Mouse (Mus musculus) embryonic fibroblast, embryonic 13.5 days (primary cell): ENCODE data around the gene Prss43.

ENCODE experiments used
- CTCF ChIP-seq: IDR thresholded peaks from 2 replicates; pipeline ENCODE4 v1.5.1; 2011; ENCODE audit warnings: mild to moderate bottlenecking, control low read depth, low read length, moderate library complexity, borderline replicate concordance; ENCODE audit not compliant: insufficient read depth
- POLR2A ChIP-seq: IDR thresholded peaks from 2 replicates; pipeline ENCODE4 v1.6.1; 2011; ENCODE audit warnings: low read depth, mild to moderate bottlenecking, control low read depth, low read length, moderate library complexity

- no peak for TF ChIP-seq CTCF
- TF ChIP-seq POLR2A: no peak
Measured at GRCm38 (mm10) chr9:110788169-110788568, 38.3 kb upstream of the Prss43 start.
